Mouse (Mus musculus) heart, adult 2 months (tissue): Measurements from ENCODE around the gene Aldh18a1.

Experiments
- CTCF ChIP-seq: fragments of 200-600 bp; IDR thresholded peaks from 2 replicates; pipeline ENCODE4 v1.8.1; 2022; ENCODE audit warnings: antibody characterized with exemption, mild to moderate bottlenecking, moderate library complexity
- POLR2A ChIP-seq: fragments of 200-500 bp; IDR thresholded peaks from 2 replicates; pipeline ENCODE4 v1.6.1; 2011; ENCODE audit warnings: mild to moderate bottlenecking, low read depth, low read length, control low read depth; ENCODE audit not compliant: insufficient read depth

DNA sequence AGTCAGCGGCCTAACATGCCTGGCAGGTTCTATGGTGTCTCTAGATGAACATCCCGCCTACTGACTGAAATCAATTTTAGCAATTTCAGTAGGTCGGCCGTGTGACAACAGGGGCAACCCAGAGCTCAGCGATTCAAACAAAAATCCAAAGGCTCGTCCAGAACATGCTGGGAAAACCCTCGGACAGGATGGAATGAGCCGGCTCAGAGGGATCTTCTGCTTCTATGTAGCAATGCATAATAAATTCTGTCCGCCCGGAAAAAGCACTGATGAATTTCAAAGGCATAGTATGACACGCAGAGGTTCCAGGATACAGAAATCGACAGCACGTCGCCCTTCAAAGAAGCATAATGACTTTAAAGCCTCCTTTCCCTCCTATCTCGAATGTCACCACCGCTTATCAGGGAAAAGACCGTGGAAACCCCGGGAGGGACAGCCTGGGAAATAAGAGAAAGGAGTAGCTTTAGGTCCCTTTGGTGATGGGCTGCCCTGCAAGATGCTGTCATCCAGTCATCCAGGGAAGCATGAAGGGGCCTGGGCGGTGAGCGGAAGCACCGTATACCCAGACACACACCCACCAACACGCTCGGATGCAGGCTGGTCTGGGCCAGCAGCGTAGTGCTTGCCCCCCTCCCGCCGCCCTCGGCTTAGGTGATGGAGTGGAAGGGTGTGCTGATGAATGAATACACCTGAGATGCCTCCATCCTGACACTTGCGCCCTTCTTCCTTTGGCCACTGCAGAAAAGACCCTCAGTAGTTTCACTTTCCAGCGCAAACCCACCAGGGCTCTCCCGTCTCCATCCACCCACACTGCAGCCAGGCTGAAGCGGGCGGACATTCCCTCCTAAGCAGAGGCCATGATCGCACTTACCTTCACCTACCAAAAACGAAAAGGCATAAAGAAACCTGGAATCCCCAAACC is 75.5 kb downstream of the Aldh18a1 start:
- TF ChIP-seq POLR2A (no peak), CTCF (no peak)
